Mouse (Mus musculus): ENCODE measurements around the gene Sp4.
A peak's percentile ranks its signal among the peaks of the same experiment; 100 is the strongest.

Gene Sp4

GRCm38 (mm10) chr12:118276385-118276784 is 24.9 kb downstream of the Sp4 start:
- DNase-seq (ENCODE audit: low spot score in 2 of 2), result no peak

DNA sequence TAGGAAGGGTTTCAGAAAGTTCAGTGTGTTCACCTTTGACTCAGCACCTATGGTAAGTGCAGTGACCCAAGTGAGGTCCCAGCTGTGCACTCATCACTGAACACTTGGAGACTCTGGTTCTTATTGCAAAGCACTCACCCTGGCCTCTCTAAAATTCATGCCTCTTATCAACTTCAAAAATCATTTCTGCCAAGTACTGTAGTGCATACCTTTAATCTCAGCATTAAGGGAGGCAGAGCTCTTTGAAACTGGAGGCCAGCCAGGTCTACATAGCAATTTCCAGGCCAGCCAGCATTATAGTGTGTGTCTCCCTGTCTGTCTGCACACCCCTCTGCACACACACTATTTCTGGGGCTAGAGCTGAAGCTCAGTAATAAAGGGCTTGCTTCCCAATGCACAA is 36.3 kb downstream of the Sp4 start:
- no peak for DNase-seq (ENCODE audit: low spot score in 2 of 2)

GRCm38 (mm10) chr12:118263878-118264277 is 37.4 kb downstream of the Sp4 start:
- DNase-seq (ENCODE audit: low spot score in 2 of 2), result no peak

- no peak for DNase-seq (ENCODE audit: low spot score in 2 of 2)
These were observed 45.9 kb downstream of the Sp4 start for GRCm38 (mm10) chr12:118255292-118255782.

DNA sequence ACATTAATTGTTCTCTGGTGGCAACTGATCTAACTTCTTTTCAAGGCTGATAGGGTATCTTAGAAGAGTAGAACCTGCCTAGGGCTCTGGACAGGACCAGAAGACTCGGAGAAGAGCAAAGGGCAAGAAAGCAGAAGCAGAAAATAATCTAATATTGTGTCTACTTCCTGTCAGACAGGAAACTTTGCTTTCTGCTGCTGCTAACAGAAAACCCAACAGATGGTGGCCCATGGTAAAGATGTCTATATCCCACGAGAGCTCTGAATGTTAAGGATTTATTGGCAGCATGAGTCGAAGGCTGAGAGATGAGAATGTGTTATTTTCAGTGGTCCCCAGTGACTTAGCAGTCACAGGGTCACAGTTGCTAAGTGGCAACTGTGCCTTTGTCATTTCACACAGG is 80.1 kb downstream of the Sp4 start:
- DNase-seq (ENCODE audit: low spot score in 2 of 2), result no peak

DNA sequence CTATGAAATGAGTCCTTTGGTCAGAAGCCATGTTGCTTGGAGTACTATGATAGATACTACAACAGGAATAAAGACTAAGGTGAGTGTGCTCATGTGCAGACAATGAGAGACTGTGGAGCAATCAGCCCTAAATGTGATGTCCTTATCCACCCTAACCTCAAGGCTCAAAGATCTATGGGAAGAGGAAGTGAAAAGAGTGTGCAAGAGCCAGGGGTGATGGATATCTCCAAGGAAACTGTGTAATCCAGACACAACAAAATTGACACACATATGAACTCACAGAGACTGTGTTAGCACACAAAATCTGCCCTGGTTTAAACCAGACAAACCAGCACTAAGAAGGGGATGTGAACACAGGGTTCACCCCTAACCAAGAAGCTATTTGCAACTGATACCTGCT is 81.2 kb downstream of the Sp4 start:
- no peak for DNase-seq (ENCODE audit: low spot score in 2 of 2)

GRCm38 (mm10) chr12:118212163-118212562 is 89.1 kb downstream of the Sp4 start:
- DNase-seq (ENCODE audit: low spot score in 2 of 2), result no peak

- peak; percentile 62 to 68 for DNase-seq (ENCODE audit: low spot score in 2 of 2)
These were observed 102.7 kb downstream of the Sp4 start, which contains the start of gene Dnah11 for GRCm38 (mm10) chr12:118198386-118199093. TSS of gene Dnah11 (minus strand) at chr12:118199043.

DNA sequence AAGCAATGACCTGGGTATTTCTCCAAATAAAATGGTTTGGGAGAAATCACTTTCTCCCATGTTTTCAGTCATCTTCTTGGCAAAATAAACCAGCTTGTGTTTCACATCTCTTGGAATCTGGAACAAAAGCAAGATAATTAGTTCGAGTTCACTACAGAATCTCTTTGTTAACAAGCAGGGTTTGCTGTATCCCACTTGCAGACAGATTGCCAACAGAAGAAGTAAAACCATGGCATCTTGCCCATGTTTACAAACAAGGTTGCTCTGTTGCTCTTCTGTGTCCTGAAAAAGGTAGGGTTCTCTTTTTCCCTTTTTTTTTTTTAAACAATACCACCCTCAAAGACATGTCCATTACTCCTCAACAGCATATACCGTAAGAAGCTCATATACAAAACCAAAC is 104.7 kb downstream of the Sp4 start:
- no peak for DNase-seq (ENCODE audit: low spot score in 2 of 2)

GRCm38 (mm10) chr12:118189535-118189934 is 111.7 kb downstream of the Sp4 start:
- DNase-seq (ENCODE audit: low spot score in 2 of 2), result no peak

DNA sequence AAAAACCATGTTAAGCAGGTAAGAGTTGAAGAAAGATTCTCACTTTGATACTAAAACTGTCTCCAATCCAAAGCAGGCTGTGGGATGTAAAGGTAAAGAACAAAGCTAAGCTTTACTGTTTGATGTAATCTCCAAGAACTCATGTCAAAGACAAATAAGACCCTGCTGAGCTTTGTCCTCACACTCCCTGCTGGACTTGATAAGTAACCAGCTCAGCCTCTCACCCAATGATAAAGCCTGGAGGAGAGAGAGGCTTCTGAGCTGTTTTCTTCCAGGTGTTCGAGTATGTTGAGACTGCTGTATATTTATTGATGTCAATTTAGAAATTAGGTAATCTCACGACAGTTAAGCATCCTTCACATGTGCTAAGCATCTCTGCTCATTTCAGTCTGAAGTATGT is 113.6 kb downstream of the Sp4 start:
- no peak for DNase-seq (ENCODE audit: low spot score in 2 of 2)

GRCm38 (mm10) chr12:118186881-118187489 is 114.3 kb downstream of the Sp4 start:
- DNase-seq (ENCODE audit: low spot score in 2 of 2), result no peak

DNA sequence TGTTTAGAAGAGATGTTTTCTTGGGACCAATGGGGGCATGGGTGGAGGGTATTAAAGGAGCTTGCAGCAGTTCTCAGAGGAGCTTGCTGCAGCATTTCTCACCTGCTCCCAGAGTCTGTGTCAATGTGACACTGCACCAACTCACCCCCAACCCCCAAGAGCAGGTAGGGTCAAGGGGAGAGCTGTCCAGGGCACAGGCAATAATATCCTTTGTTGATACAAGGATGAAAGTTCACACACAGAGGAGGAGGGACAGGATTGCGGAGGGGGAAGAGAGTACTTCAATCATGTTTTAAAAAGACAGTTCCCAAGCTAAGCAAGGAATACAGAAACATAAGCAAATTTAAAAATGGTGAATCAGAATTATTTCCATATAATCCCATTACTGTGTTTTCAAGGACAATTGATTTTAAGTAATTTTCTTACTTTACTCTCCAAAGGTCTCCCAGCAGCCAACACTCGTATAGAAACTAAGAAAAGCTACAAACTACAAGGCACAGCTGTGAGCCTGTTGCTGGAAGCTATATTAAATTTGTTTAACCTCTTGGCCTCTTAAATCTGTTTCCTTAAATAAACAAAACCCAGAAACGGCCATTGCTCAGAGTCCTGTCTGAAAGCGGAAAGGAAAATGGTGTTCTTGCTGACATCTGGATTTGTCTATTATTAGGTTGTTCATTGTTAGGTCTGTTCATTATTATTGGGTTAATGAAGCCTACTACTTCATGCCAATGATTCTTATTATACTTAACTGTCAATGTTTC is 114.9 kb downstream of the Sp4 start:
- DNase-seq (ENCODE audit: low spot score in 2 of 2), result no peak

Measured in right cerebral cortex, postnatal 10 days (tissue).